In genomic region chr11:20248277-20248676, GRCm38 (mm10) we compare ENCODE assay signal across 8 mouse cellular contexts. TPM values are rescaled to one million over a fixed set of nuclear protein-coding genes. Genes with fewer than 3 reads are reported as not detected.
DNase-seq lines count a peak whose midpoint lies in the region; ATAC-seq and TF ChIP-seq lines count a peak whose summit lies in the region.

No protein-coding gene starts in this region.

- H3K4me2 ChIP-seq in heart, embryonic 16.5 days (ENCODE audit: low read depth, low read length): peak overlapping the region; percentile 59
- H3K4me2 ChIP-seq in liver, postnatal 0 days (ENCODE audit: low read depth, low read length): peak overlapping the region; percentile 94
- peak overlapping the region; percentile 94 for H3K4me2 ChIP-seq in stomach, embryonic 15.5 days

- no peak for TF ChIP-seq CTCF in liver, postnatal 0 days (IDR thresholded peaks at IDR 0.05; ENCODE audit: low read depth)

- DNase-seq in heart, adult 11 months: peak; percentile 93
- DNase-seq in heart, postnatal 14 days: no peak
- DNase-seq in T-cell, adult 2 months (ENCODE audit: low spot score): peak; percentile 78
- DNase-seq in liver, postnatal 0 days: no peak
- no peak for DNase-seq in layer of hippocampus, postnatal 10 days (ENCODE audit: low spot score in 2 of 2)
- no peak for DNase-seq in kidney, postnatal 14 days

- H3K9me3 ChIP-seq in heart, embryonic 16.5 days (replicated peaks; ENCODE audit: control insufficient read depth, low read length): no peaks in the 10 kb centered on the region
- no peaks in the 10 kb centered on the region for H3K9me3 ChIP-seq in liver, postnatal 0 days (ENCODE audit: low read length)
- H3K9me3 ChIP-seq in stomach, embryonic 15.5 days: no peaks in the 10 kb centered on the region

- H3K4me1 ChIP-seq in heart, embryonic 16.5 days (ENCODE audit: control insufficient read depth, insufficient read depth, low read length): peaks cover 43% of the 10 kb centered on the region
- H3K4me1 ChIP-seq in liver, postnatal 0 days (ENCODE audit: insufficient read depth): peaks cover 22% of the 10 kb centered on the region
- H3K4me1 ChIP-seq in stomach, embryonic 15.5 days: peaks cover 17% of the 10 kb centered on the region

- TF ChIP-seq EP300 in liver, postnatal 0 days (IDR thresholded peaks at IDR 0.05; ENCODE audit: low read depth): no peak

- ATAC-seq in heart, embryonic 16.5 days (replicated peaks; ENCODE audit: extremely low read depth, insufficient read depth, low FRiP score): no peak
- ATAC-seq in liver, postnatal 0 days: no peak
- no peak for ATAC-seq in stomach, embryonic 15.5 days (ENCODE audit: insufficient read depth, low FRiP score, low read depth)

- H3K36me3 ChIP-seq in heart, embryonic 16.5 days (ENCODE audit: control insufficient read depth, insufficient read depth): no peaks in the 10 kb centered on the region
- H3K36me3 ChIP-seq in liver, postnatal 0 days (replicated peaks; ENCODE audit: insufficient read depth, low read length): no peaks in the 10 kb centered on the region
- no peaks in the 10 kb centered on the region for H3K36me3 ChIP-seq in stomach, embryonic 15.5 days

- H3K9ac ChIP-seq in heart, embryonic 16.5 days (ENCODE audit: low read length): peak overlapping the region; percentile 82
- H3K9ac ChIP-seq in liver, postnatal 0 days (replicated peaks): no peak overlapping the region; the same call in 1 of the 2 replicates
- H3K9ac ChIP-seq in stomach, embryonic 15.5 days: no peak overlapping the region; the same call in 1 of the 2 replicates

- H3K4me3 ChIP-seq in heart, embryonic 16.5 days (ENCODE audit: low read length): peak overlapping the region; percentile 64
- H3K4me3 ChIP-seq in liver, postnatal 0 days (ENCODE audit: low read depth, low read length): peak overlapping the region; percentile 79
- H3K4me3 ChIP-seq in stomach, embryonic 15.5 days (replicated peaks): peak overlapping the region; percentile 89

- H3K27ac ChIP-seq in heart, embryonic 16.5 days (ENCODE audit: low read length): peak overlapping the region; percentile 79
- peak overlapping the region; percentile 81 for H3K27ac ChIP-seq in liver, postnatal 0 days (ENCODE audit: low read depth)
- no peak overlapping the region for H3K27ac ChIP-seq in stomach, embryonic 15.5 days

- WGBS in heart, embryonic 16.5 days: 20% methylated on average over 4 of the region's 4 CpGs
- WGBS in liver, postnatal 0 days (ENCODE audit: insufficient replicate concordance): 5% methylated on average over 4 of the region's 4 CpGs
- WGBS in stomach, embryonic 15.5 days: 10% methylated on average over 4 of the region's 4 CpGs

- intact Hi-C loops in heart, postnatal 14 days (cut with DNase I): loop anchor here (5.0 kb wide), 2 partner anchors 116 to 426 kb away; no protein-coding TSS in a partner anchor

- no peaks in the 10 kb centered on the region for H3K27me3 ChIP-seq in heart, embryonic 16.5 days (ENCODE audit: control insufficient read depth, insufficient read depth, low read length)
- no peaks in the 10 kb centered on the region for H3K27me3 ChIP-seq in liver, postnatal 0 days (ENCODE audit: insufficient read depth, low read length)
- no peaks in the 10 kb centered on the region for H3K27me3 ChIP-seq in stomach, embryonic 15.5 days (replicated peaks)

RNA-seq across cellular contexts. Expression of gene Cep68, which starts 1.0 kb away (rescaled TPM):
- total RNA-seq in heart, postnatal 14 days (2021): 10 to 100 TPM; 42.1 to 48.1 TPM
- 30.7 and 31.8 TPM in 2 replicates for polyA plus RNA-seq in heart, embryonic 16.5 days (2015; fragmentation: Nextera tagmentation; extraction: Ambion mirVana)
- polyA plus RNA-seq in liver, postnatal 0 days (2015; fragmentation: Nextera tagmentation; extraction: Ambion mirVana): 4.8 and 4.9 TPM in 2 replicates
- 24.3 and 26.6 TPM in 2 replicates for polyA plus RNA-seq in stomach, embryonic 15.5 days (2015; fragmentation: Nextera tagmentation; extraction: Ambion mirVana)
- total RNA-seq in layer of hippocampus, postnatal 10 days (2021): 10 to 100 TPM; 33.5 to 34.3 TPM

RNA-seq across cellular contexts. Expression of gene Rab1a, which starts 47.0 kb away (rescaled TPM):
- 100 to 1,000 TPM; 134 to 141 TPM for total RNA-seq in heart, postnatal 14 days (2021)
- polyA plus RNA-seq in heart, embryonic 16.5 days (2015; fragmentation: Nextera tagmentation; extraction: Ambion mirVana): 194 and 228 TPM in 2 replicates
- 141 and 143 TPM in 2 replicates for polyA plus RNA-seq in liver, postnatal 0 days (2015; fragmentation: Nextera tagmentation; extraction: Ambion mirVana)
- 306 and 312 TPM in 2 replicates for polyA plus RNA-seq in stomach, embryonic 15.5 days (2015; fragmentation: Nextera tagmentation; extraction: Ambion mirVana)
- total RNA-seq in layer of hippocampus, postnatal 10 days (2021): 100 to 1,000 TPM; 190 to 198 TPM

Comparison
In these comparisons a context has a peak if more than half of its experiments do, and no peak if none do; other contexts are left out.
1. DNase-seq: peak in heart, adult 11 months (single experiment) and T-cell, adult 2 months (single experiment); none in heart, postnatal 14 days (0 of 2), liver, postnatal 0 days (single experiment), layer of hippocampus, postnatal 10 days (0 of 2) and kidney, postnatal 14 days (single experiment).
2. Peak in every context shown above with its lines, with median percentiles within 50 percentile points of each other: H3K4me2 ChIP-seq and H3K4me3 ChIP-seq.